Mouse (Mus musculus): ENCODE measurements around the gene Psma5. TPM values are rescaled to one million over a fixed set of nuclear protein-coding genes. Genes with fewer than 3 reads are reported as not detected.
"Not testable (repeated sequence)": the region's sequence is repeated elsewhere in the genome, so short reads cannot be mapped to it uniquely, and the experiment has no call there.

Psma5 gene
- polyA plus RNA-seq, 1 experiment from 2014 or later = 278 TPM

DNA sequence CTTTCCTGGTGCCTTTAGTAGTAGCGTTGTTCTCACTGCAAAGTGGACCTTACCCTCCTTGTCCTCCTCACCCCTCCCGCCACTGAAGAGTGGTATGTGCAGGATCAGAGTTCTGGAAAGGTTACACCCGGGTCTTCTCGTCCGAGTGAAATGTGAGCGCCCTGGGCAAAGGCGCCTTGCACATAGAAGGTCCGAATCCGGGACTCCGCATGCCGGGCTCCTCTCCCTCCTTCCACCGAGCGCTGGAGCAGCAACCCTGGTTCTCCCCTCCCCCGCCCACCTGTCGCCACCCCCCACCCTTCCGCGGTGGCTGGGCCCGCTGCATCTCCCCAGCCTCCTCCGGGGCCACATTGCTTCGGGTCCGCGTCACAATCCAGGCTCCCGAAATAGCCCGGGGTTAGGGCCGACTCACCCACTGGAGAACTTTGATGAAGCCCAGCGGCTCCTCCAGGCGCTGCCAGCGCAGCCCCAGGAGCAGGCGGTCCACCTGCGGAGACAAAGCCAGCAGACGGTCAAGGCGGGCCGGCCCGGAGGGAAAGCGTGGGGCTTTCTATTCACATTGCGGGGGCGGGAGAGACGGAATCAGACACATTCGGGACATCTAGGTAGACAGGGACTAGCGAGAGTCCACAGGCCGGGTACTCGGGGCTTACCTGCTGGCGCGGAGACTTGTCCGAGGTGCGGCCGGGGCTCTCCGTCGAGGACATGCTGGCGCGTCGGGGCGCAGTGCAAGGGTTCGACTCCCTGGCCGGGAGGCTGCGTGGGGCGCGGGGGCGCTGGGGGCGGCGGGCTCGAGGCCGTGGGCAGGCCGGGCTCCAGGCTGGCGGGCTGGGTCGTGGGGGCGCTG is 30.8 kb upstream of the Psma5 start:
- 2% methylated on average over 62 of the region's 67 CpGs for WGBS
- Histone ChIP-seq H3K9ac (ENCODE audit: low read depth, low read length) (peak overlapping the region; percentile 65), H3K27me3 (replicated peaks; ENCODE audit: control insufficient read depth, insufficient read depth, low read length) (peaks cover 23% of the 10 kb centered on the region), H3K9me3 (ENCODE audit: control insufficient read depth, low read length) (no peaks in the 10 kb centered on the region), H3K36me3 (ENCODE audit: control insufficient read depth, insufficient read depth, low read length) (no peaks in the 10 kb centered on the region), H3K4me1 (ENCODE audit: control insufficient read depth, insufficient read depth, low read length) (peaks cover 11% of the 10 kb centered on the region), H3K4me3 (ENCODE audit: low read length) (peak overlapping the region; percentile 57), H3K4me2 (ENCODE audit: low read depth, low read length) (peak overlapping the region; percentile 93), H3K27ac (ENCODE audit: low read length) (no peak overlapping the region)
- ATAC-seq = peak; percentile 80

DNA sequence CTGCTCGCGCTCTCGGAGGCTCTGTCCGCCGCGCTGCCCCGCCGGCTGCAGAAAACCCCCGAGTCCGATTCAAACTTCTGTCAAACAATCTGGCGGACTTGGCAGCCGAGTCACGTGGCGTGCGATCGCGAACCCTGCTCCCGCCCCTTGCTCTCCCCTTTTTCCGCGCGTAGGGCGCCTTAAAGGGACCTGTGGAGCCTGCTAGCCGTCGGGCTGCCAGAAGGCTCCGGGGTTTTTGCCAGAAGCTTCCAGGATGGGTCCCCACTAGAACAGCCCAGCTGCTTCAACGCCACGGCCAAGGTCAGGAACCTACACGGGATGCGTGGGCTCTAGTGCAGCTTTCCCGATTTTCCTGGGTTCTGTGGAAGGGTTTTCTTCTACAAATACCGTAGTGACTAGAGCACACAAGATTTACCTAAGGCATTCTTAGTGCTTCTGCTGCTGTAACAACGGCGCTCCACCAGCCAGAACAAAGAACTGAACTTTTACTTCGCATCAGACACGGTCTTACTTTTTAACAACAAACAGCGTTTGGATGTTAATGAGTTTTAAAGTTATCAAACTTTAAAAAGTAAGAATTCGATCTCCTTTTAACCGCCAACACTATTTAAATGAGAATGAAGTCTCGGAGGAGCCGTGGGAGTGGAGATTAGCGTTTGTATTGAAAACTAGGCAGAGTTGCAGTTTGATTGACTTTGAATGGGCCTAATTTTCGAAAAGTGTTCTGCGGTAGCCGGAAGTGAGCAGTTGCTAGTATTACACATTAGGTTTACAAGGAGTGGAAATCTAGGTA is 30.0 kb upstream of the Psma5 start, which contains the start of gene Sypl2:
Sypl2 (minus strand) TSS at position 91 of the 793 bp plus-strand sequence.
- Histone ChIP-seq H3K27me3 (replicated peaks; ENCODE audit: control insufficient read depth, insufficient read depth, low read length) (peaks cover 23% of the 10 kb centered on the region), H3K27ac (ENCODE audit: low read length) (no peak within 1 kb of the TSS), H3K36me3 (ENCODE audit: control insufficient read depth, insufficient read depth, low read length) (no peaks in the 10 kb centered on the region), H3K4me2 (ENCODE audit: low read depth, low read length) (peak within 1 kb of the TSS; percentile 93), H3K4me3 (ENCODE audit: low read length) (peak within 1 kb of the TSS; percentile 57), H3K9me3 (ENCODE audit: control insufficient read depth, low read length) (no peaks in the 10 kb centered on the region), H3K9ac (ENCODE audit: low read depth, low read length) (peak within 1 kb of the TSS; percentile 65), H3K4me1 (ENCODE audit: control insufficient read depth, insufficient read depth, low read length) (peaks cover 11% of the 10 kb centered on the region)
- peak; percentile 73 for ATAC-seq
- 5% methylated on average over 44 of the region's 44 CpGs for WGBS

DNA sequence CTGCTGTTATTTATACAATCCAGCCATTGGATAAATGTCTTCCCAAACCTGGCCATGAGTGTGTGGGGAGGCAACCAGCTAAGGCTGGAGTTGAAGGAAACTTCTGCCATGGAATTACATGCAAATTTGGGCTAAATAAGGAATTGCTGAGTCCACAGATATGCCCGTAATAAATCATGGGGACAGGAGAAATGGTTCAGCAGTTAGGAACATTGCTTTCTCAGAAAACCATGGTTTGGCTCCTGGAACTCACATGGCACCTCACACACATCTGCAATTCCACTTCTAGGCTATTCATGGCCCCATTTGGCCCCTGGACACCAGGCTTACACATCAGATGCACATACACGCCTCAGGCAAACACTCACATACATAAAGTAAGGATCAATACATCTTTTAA is 29.2 kb upstream of the Psma5 start:
- Histone ChIP-seq H3K4me3 (ENCODE audit: low read length) (no peak overlapping the region), H3K4me2 (ENCODE audit: low read depth, low read length) (no peak overlapping the region), H3K9me3 (ENCODE audit: control insufficient read depth, low read length) (no peaks in the 10 kb centered on the region), H3K27me3 (replicated peaks; ENCODE audit: control insufficient read depth, insufficient read depth, low read length) (peaks cover 23% of the 10 kb centered on the region), H3K27ac (ENCODE audit: low read length) (no peak overlapping the region), H3K4me1 (ENCODE audit: control insufficient read depth, insufficient read depth, low read length) (peaks cover 11% of the 10 kb centered on the region), H3K36me3 (ENCODE audit: control insufficient read depth, insufficient read depth, low read length) (no peaks in the 10 kb centered on the region), H3K9ac (ENCODE audit: low read depth, low read length) (no peak overlapping the region)
- no peak for ATAC-seq
- WGBS = 82% methylated on average over 2 of the region's 2 CpGs

DNA sequence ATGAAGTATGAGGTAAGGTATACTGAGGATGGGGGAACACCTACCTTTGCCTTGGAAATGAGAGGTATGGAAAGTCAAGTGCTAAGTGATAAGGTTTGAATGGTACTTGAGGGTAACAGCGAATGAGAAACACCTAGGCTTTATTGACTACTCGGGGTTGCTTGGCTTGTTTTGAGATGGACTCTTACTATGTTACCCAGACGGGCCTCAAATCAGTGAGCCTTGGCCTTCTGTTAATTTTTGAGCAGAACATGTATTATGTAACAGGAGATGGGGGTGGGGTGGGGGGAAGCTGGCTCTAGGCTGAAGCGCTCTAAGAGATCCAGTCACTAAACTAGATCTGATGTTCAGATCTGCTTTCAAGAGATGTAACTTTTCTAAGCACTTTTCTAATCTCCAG is 25.1 kb upstream of the Psma5 start:
- Histone ChIP-seq H3K4me3 (ENCODE audit: low read length) (no peak overlapping the region), H3K4me2 (ENCODE audit: low read depth, low read length) (no peak overlapping the region), H3K9ac (ENCODE audit: low read depth, low read length) (no peak overlapping the region), H3K36me3 (ENCODE audit: control insufficient read depth, insufficient read depth, low read length) (no peaks in the 10 kb centered on the region), H3K9me3 (ENCODE audit: control insufficient read depth, low read length) (no peaks in the 10 kb centered on the region), H3K4me1 (ENCODE audit: control insufficient read depth, insufficient read depth, low read length) (peaks cover under 1% of the 10 kb centered on the region; the same call in 1 of the 2 replicates), H3K27me3 (replicated peaks; ENCODE audit: control insufficient read depth, insufficient read depth, low read length) (peaks cover 9% of the 10 kb centered on the region), H3K27ac (ENCODE audit: low read length) (no peak overlapping the region)
- 77% methylated on average over 4 of the region's 4 CpGs for WGBS
- ATAC-seq = no peak

DNA sequence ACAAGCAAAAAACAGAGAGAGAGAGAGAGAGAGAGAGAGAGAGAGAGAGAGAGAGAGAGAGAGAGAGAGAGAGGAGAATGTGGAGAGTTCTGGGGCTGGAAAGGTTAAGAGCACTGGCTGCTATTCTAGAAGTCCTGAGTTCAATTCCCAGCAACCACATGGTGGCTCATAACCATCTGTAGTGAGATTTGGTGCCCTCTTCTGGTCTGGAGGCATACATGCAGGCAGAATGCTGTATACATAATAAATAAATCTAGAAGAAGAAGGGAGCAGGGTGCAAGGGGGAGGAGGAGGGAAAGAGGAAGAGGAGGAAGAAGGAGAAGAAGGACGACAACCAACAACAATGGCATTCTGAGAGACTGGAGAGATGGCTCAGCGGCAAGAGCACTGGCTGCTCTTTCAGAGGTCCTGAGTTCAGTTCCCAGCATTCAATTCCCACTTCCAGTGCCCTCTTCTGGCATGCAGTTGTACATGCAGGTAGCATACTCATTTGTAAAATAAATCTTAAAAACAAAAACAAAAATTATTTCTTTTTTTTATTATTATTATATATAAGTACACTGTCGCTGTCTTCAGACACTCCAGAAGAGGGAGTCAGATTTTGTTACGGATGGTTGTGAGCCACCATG is 19.1 kb upstream of the Psma5 start:
- not testable (repeated sequence) for H3K4me2 ChIP-seq (ENCODE audit: low read depth, low read length); ATAC-seq; H3K36me3 ChIP-seq (ENCODE audit: control insufficient read depth, insufficient read depth, low read length); H3K27me3 ChIP-seq (replicated peaks; ENCODE audit: control insufficient read depth, insufficient read depth, low read length); H3K9ac ChIP-seq (ENCODE audit: low read depth, low read length); H3K27ac ChIP-seq (ENCODE audit: low read length); H3K9me3 ChIP-seq (ENCODE audit: control insufficient read depth, low read length); H3K4me3 ChIP-seq (ENCODE audit: low read length); H3K4me1 ChIP-seq (ENCODE audit: control insufficient read depth, insufficient read depth, low read length)
- 87% methylated on average over 4 of the region's 4 CpGs for WGBS

DNA sequence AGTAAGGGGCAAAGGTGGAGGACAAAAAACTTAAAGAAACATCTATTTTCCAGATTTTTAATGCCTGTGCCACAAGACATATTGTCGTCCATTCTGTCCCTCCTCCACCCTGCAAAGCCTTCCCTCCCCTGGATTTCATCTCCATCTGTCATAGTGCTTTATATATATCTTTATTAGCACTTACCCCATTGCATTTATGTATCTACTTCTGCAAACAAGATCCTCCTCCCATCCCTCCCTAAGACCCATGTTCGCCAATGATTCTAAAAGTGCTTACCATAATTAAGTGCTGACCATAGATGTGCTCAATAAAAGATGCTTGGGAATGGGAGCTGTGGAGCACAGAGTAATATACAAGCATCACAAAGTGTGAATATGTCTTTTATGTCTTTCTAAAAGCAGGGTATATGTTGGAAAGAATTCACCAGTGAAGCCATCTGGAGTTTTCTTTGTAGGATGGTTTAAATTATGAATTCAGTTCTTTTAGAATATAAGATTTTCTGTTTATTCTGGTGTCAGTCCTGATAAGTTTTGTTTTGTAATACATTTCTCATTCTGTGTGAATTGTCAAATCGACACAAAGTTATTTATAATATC is 15.4 kb upstream of the Psma5 start:
- WGBS = 91% methylated on average over 3 of the region's 3 CpGs
- Histone ChIP-seq H3K4me2 (ENCODE audit: low read depth, low read length) (no peak overlapping the region), H3K9me3 (ENCODE audit: control insufficient read depth, low read length) (no peaks in the 10 kb centered on the region)

DNA sequence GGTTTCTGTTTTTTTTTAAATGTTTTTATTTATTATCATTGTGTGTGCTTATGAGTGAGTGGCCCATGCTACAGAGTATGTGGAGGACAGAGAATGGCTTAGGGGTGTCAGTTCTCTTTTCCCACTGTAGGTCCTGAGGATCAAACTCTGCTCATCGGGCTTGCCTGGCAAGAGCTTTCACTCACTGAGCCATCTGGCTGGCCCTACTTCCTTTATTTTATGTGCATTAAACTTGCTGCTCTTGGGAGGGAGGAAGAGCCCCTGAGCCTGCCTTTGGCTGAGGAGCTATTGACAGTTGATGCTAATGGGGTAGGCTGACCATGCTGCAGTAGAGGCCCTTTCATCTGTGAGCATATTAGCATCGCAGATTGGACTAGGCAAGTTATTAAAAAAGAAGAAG is 9.9 kb upstream of the Psma5 start:
- 85% methylated on average over 2 of the region's 2 CpGs for WGBS
- no peaks in the 10 kb centered on the region for H3K9me3 ChIP-seq (ENCODE audit: control insufficient read depth, low read length)
- ATAC-seq = no peak
- no peak overlapping the region for H3K9ac ChIP-seq (ENCODE audit: low read depth, low read length)
- H3K36me3 ChIP-seq (ENCODE audit: control insufficient read depth, insufficient read depth, low read length) = no peaks in the 10 kb centered on the region
- H3K4me2 ChIP-seq (ENCODE audit: low read depth, low read length) = no peak overlapping the region
- H3K27ac ChIP-seq (ENCODE audit: low read length) = no peak overlapping the region
- H3K4me3 ChIP-seq (ENCODE audit: low read length) = no peak overlapping the region
- H3K27me3 ChIP-seq (replicated peaks; ENCODE audit: control insufficient read depth, insufficient read depth, low read length) = no peaks in the 10 kb centered on the region
- no peaks in the 10 kb centered on the region for H3K4me1 ChIP-seq (ENCODE audit: control insufficient read depth, insufficient read depth, low read length)

More for the DNA sequence above, 15.4 kb upstream of the Psma5 start:
- Histone ChIP-seq H3K27ac (ENCODE audit: low read length) (no peak overlapping the region), H3K4me3 (ENCODE audit: low read length) (no peak overlapping the region), H3K9ac (ENCODE audit: low read depth, low read length) (no peak overlapping the region), H3K36me3 (ENCODE audit: control insufficient read depth, insufficient read depth, low read length) (no peaks in the 10 kb centered on the region), H3K27me3 (replicated peaks; ENCODE audit: control insufficient read depth, insufficient read depth, low read length) (no peaks in the 10 kb centered on the region), H3K4me1 (ENCODE audit: control insufficient read depth, insufficient read depth, low read length) (no peaks in the 10 kb centered on the region)
- ATAC-seq = no peak

DNA sequence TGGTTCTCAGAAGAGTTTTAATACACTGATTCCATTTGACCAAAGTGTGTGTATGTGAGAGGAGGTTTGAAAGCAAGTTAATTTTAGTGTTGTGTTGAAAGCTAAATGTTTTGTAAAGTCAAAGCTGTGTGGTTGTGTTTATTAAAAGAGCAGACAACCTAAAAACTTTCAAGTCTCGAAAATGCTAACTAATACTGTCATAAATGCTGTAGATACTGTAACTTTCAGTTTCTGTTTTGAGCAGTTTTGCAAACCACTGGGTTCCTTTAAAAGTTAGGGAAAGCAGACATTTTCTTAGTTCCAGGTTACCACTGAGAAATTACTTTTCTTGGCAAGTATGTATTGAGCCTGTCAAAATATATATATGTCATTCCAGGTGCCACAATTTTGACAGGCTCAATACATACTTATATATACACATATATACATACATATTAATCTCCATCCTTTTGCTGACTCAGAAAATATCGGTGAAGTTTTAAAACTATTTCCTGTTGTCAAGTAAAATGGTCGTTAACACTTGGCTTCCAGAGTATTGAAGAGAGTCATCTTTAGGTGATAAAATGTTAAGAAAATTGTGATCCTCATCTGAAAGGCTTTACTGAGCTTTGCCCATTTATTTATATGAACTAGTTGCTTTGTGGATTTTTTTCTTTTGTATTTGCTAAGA is 1.2 kb downstream of the Psma5 start:
- Histone ChIP-seq H3K4me2 (ENCODE audit: low read depth, low read length) (peak overlapping the region; percentile 81), H3K9ac (ENCODE audit: low read depth, low read length) (peak overlapping the region; percentile 93), H3K36me3 (ENCODE audit: control insufficient read depth, insufficient read depth, low read length) (0 out of 2 replicates have a peak, but pooled peaks cover 4% of the 10 kb centered on the region), H3K4me1 (ENCODE audit: control insufficient read depth, insufficient read depth, low read length) (peaks cover 8% of the 10 kb centered on the region), H3K27me3 (replicated peaks; ENCODE audit: control insufficient read depth, insufficient read depth, low read length) (no peaks in the 10 kb centered on the region), H3K27ac (ENCODE audit: low read length) (no peak overlapping the region), H3K4me3 (ENCODE audit: low read length) (peak overlapping the region; percentile 97), H3K9me3 (ENCODE audit: control insufficient read depth, low read length) (no peaks in the 10 kb centered on the region)
- WGBS = 67% methylated on average over 3 of the region's 3 CpGs
- ATAC-seq = no peak

Measured in intestine, embryonic 16.5 days (tissue).